Mouse (Mus musculus) C2C12 (cell line): ENCODE measurements around the gene Zfp791. TPM values are rescaled to one million over a fixed set of nuclear protein-coding genes. Genes with fewer than 3 reads are reported as not detected.

Source experiments
- H3K27me3 ChIP-seq: one replicate; pipeline ENCODE4 v1.6.1; 2011; ENCODE audit not compliant: control insufficient read depth, insufficient read depth, insufficient read length
- H3K36me3 ChIP-seq: one replicate; pipeline ENCODE4 v1.6.1; 2011; ENCODE audit not compliant: control insufficient read depth, insufficient read depth
- H3K4me3 ChIP-seq: one replicate; pipeline ENCODE4 v1.5.1; 2011; ENCODE audit warnings: mild to moderate bottlenecking, control low read depth; ENCODE audit not compliant: poor library complexity, insufficient read depth, severe bottlenecking
- H3K79me2 ChIP-seq: one replicate; pipeline ENCODE4 v1.6.1; 2011; ENCODE audit not compliant: control insufficient read depth, insufficient read depth
- H3K79me3 ChIP-seq: one replicate; pipeline ENCODE4 v1.6.1; 2011; ENCODE audit warnings: low read depth, control low read depth
- H3ac ChIP-seq: one replicate; pipeline ENCODE3; 2011; ENCODE audit warnings: low read depth; ENCODE audit not compliant: control insufficient read depth, insufficient read length
- CEBPB ChIP-seq: IDR thresholded peaks from one replicate; pipeline ENCODE4 v1.6.1; 2011; ENCODE audit warnings: low read depth, mild to moderate bottlenecking, control low read depth, moderate library complexity
- CTCF ChIP-seq: IDR thresholded peaks from one replicate; pipeline ENCODE4 v1.5.1; 2011; ENCODE audit not compliant: control insufficient read depth, insufficient read depth, insufficient read length
- FOSL1 ChIP-seq: IDR thresholded peaks from one replicate; pipeline ENCODE4 v1.8.0; 2011; ENCODE audit warnings: mild to moderate bottlenecking, low read length; ENCODE audit not compliant: poor library complexity, insufficient read depth, severe bottlenecking
- MAX ChIP-seq: IDR thresholded peaks from one replicate; pipeline ENCODE4 v1.6.1; 2011; ENCODE audit warnings: mild to moderate bottlenecking, control low read depth
- MYOD1 ChIP-seq: IDR thresholded peaks from one replicate; pipeline ENCODE4 v1.6.1; 2011; ENCODE audit warnings: low read depth; ENCODE audit not compliant: control insufficient read depth, insufficient read length
- MYOG ChIP-seq: IDR thresholded peaks from one replicate; pipeline ENCODE4 v1.6.1; 2011; ENCODE audit not compliant: control insufficient read depth, insufficient read length; ENCODE audit errors: extremely low read depth
- USF1 ChIP-seq: IDR thresholded peaks from one replicate; pipeline ENCODE4 v1.6.1; 2011; ENCODE audit warnings: low read depth, mild to moderate bottlenecking, control low read depth, moderate library complexity
- polyA plus RNA-seq: library from polyadenylated mRNA; unstranded; fragments of >200 nt; fragmentation: generic; extraction: Trizol; gene quantifications from one replicate; pipeline ENCODE4 v1.2.1, GENCODE M21; 2012; ENCODE audit warnings: missing spikeins

Gene Zfp791
- polyA plus RNA-seq, 1 experiment: 0.07 TPM

DNA sequence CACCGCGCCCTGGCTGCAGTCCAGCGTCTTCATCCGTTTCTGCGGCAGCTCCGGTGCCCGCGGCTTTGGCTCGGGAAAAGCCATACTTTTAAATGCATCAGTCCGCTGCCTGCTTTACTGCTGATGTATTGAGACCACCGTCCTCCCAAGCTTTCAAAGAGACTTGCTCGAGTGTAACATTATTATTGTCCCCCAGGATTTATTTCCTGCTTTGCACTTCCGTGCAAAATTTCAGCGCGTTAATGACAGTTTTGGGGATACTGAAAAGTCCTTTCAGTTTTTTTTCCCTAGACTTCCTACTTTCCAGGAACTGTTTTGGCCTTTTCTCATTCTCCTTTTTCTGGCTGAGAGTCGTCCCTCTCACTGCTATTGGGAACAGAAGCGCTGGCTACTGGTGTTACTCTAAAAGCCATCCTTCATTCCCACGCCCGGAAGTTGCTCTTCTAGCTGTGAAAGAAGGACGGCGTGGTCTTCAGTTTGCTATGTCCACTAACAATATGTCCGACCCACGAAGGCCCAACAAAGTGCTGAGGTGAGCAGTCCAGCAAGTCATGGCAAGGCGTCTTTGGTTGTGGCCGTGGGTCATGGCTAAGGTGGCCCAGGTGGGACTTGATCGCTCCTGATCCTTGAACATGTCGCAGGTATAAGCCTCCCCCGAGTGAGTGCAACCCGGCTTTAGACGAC lies 42.2 kb downstream of the Zfp791 start, which contains the start of gene Wdr83os:
Gene Wdr83os (plus strand): TSS at position 209 of the 684 bp plus-strand sequence.
- H3ac ChIP-seq: peak within 1 kb of the TSS; percentile 83
- H3K36me3 ChIP-seq: peaks cover 34% of the 10 kb centered on the region
- TF ChIP-seq MAX (peak; percentile 9), MYOD1 (no peak)
- no peaks in the 10 kb centered on the region for H3K27me3 ChIP-seq
- H3K79me2 ChIP-seq: peaks cover 28% of the 10 kb centered on the region
- peaks cover 15% of the 10 kb centered on the region for H3K79me3 ChIP-seq
- peak within 1 kb of the TSS; percentile 69 for H3K4me3 ChIP-seq

DNA sequence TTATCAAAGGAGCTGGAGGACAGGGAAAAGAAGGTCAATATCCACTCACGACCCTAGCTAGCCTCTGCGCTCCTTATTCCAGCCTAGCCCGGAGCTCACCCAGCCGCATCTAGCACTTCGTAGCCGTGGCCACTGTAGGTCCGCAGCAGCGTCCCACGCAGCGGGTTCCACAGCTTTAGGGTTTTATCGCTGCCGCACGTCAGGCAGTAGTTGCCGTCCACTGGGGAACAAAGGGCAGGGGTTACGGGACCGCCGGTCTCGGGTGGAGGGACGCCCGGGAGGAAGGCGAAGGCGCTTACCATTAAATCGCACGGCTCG lies 42.7 kb downstream of the Zfp791 start:
- peaks cover 33% of the 10 kb centered on the region for H3K79me2 ChIP-seq
- H3K27me3 ChIP-seq: no peaks in the 10 kb centered on the region
- peaks cover 39% of the 10 kb centered on the region for H3K36me3 ChIP-seq
- H3ac ChIP-seq: peak overlapping the region; percentile 82
- TF ChIP-seq FOSL1 (no peak), USF1 (no peak)
- H3K4me3 ChIP-seq: peak overlapping the region; percentile 69
- peaks cover 15% of the 10 kb centered on the region for H3K79me3 ChIP-seq

DNA sequence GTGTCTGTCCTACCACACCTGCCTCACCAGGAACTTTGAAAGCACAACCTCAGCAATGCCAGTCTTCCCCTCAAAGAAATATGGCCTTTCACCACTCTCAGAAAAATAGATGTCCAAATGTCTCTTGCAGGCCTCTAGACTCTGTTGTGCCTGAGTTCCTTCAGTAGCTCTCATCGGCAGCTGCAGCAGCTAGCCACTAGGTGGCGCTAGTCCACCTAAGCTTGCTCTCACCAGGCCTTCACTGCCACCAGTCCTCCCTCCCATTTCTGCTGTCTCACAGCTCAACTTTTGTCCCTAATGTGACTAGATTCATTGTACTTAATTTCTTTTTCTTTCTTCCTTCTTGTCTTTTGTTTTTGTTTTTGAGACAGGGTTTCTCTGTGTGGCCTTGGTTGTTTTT lies 45.9 kb downstream of the Zfp791 start:
- H3K79me3 ChIP-seq: peaks cover 24% of the 10 kb centered on the region
- H3ac ChIP-seq: no peak overlapping the region
- H3K4me3 ChIP-seq: no peak overlapping the region
- H3K79me2 ChIP-seq: peaks cover 55% of the 10 kb centered on the region
- H3K27me3 ChIP-seq: no peaks in the 10 kb centered on the region
- TF ChIP-seq CTCF (peak; percentile 77), MAX (no peak)
- peaks cover 60% of the 10 kb centered on the region for H3K36me3 ChIP-seq

DNA sequence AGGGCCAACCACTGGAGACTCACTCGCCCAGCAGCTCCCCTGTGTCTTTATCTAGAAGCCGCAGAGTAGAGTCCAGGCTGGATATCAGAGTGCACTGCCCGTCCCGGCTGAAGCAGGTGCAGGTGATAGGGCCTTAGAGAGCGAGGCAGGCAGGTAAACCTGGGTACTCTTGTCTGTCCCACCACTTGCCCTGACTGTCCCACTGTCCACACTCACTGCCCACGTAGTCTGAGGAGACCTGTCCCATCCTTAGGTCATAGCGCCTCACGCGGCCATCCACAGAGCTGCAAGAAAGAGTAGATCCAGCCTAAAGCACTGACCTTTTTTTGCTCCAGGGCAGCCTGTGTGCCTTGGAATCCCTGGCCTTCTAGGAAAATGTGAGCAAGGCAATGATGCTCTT lies 46.9 kb downstream of the Zfp791 start:
- no peaks in the 10 kb centered on the region for H3K27me3 ChIP-seq
- peak; percentile 57 for TF ChIP-seq CTCF
- TF ChIP-seq MYOD1: no peak
- no peak overlapping the region for H3K4me3 ChIP-seq
- no peak overlapping the region for H3ac ChIP-seq
- peaks cover 17% of the 10 kb centered on the region for H3K79me3 ChIP-seq
- H3K36me3 ChIP-seq: peaks cover 60% of the 10 kb centered on the region
- peaks cover 50% of the 10 kb centered on the region for H3K79me2 ChIP-seq

DNA sequence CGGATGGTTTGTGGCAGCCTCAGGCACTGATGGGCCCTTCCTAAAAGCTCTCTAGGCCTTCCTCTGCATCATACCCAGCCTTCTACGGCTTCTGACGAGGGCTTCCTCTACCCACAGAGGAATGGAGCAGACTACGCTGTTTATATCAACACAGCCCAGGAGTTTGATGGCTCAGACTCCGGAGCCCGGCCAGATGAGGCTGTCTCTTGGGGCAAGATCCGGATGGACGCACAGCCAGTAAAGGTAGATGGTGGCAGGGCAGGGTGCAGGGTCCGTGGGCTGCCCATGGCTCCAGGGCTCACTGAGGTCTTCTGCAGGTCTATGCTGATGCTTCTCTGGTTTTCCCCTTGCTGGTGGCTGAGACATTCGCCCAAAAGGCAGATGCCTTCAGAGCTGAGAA lies 48.3 kb downstream of the Zfp791 start:
- Histone ChIP-seq H3K79me3 (peaks cover 15% of the 10 kb centered on the region), H3K27me3 (no peaks in the 10 kb centered on the region), H3K4me3 (no peak overlapping the region), H3K79me2 (peaks cover 37% of the 10 kb centered on the region), H3K36me3 (peaks cover 61% of the 10 kb centered on the region), H3ac (no peak overlapping the region)
- TF ChIP-seq MYOG (no peak), CEBPB (no peak), MYOD1 (no peak), CTCF (no peak), USF1 (no peak), MAX (no peak), FOSL1 (no peak)

DNA sequence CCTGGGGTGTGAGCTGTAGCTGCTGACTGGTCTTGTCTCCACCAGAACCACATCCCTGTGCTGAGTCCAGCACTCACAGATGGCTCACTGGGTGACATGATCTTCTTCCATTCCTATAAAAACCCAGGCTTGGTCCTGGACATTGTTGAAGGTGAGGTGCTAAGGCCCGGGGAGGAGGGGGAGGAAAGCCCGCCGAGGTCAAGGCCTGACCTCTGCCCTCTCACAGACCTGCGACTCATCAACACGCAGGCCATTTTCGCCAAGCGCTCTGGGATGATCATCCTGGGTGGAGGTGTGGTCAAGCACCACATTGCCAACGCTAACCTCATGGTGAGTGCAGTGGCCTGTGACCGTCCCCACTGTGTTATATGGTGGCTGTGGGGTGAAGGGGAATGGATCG lies 48.7 kb downstream of the Zfp791 start:
- peaks cover 32% of the 10 kb centered on the region for H3K79me2 ChIP-seq
- no peak for TF ChIP-seq CTCF
- no peak for TF ChIP-seq MYOG
- no peak for TF ChIP-seq USF1
- TF ChIP-seq MYOD1: no peak
- no peak for TF ChIP-seq FOSL1
- no peak for TF ChIP-seq CEBPB
- no peak for TF ChIP-seq MAX
- H3ac ChIP-seq: no peak overlapping the region
- H3K79me3 ChIP-seq: peaks cover 13% of the 10 kb centered on the region
- H3K36me3 ChIP-seq: peaks cover 59% of the 10 kb centered on the region
- no peaks in the 10 kb centered on the region for H3K27me3 ChIP-seq
- H3K4me3 ChIP-seq: no peak overlapping the region
